Mouse (Mus musculus): ENCODE measurements around the gene Arnt. TPM values are rescaled to one million over a fixed set of nuclear protein-coding genes. Genes with fewer than 3 reads are reported as not detected.
"Not testable (repeated sequence)": the region's sequence is repeated elsewhere in the genome, so short reads cannot be mapped to it uniquely, and the experiment has no call there.

Arnt gene
- total RNA-seq, 2 experiments from 2014 or later = 74.5 to 75.9 TPM

DNA sequence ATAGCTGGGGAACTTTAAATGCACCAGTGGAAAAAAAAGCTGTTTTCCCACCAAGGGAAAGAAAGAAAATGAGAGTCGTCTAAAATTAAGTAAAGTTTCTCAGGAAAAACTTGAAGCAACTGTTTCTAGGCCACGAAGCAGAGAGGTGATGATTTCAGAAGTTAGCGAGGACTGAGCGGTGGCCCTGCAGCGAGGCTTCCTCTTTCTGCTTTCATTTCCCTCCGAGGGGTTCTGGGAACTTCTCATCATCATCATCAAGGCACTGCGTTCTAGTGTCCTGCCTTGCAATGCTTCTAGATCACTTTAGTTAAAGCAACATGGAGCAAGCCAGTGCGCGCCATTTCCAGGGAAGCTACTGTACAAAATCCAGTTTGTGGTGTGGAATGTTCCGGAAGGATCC, 87.0 kb downstream of the Arnt start:
- ATAC-seq (replicated peaks; ENCODE audit: low FRiP score, poor library complexity, severe bottlenecking) = no peak

DNA sequence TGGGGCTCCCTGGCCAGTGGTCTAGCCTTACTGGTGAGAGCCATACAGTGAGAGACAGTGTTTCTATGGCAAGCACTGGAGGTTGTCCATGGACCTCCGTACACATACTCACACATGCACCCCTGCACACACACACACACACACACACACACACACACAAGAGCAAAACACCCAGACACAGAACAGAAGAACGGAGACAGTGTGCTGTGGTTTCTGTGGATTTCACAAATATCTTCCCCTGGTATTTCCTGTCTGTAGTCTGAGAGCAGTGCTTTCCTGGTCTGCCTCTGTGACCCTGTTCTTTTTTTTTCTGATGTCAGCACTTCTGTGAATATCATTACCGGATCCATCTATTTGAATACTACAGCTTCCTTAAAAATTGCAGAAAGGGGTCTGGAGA, 89.5 kb downstream of the Arnt start:
- no peak for ATAC-seq (replicated peaks; ENCODE audit: low FRiP score, poor library complexity, severe bottlenecking)

DNA sequence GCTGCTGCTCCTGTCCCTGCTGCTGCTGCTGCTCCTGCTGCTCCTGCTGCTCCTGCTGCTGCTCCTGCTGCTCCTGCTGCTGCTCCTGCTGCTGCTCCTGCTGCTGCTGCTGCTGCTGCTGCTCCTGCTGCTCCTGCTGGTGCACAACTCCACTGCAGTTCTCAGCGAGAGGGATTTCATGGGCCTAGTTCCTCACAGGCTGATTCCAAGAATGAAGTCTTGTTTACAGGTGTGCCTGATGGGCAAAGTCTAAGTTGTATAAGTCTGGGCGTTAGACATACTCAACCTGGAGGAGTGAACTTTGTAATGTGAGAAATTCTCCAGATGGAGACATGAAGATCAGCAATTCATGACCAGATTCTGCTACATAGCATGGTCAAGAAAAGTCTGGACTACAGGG, 90.5 kb downstream of the Arnt start:
- no peak for ATAC-seq (replicated peaks; ENCODE audit: low FRiP score, poor library complexity, severe bottlenecking)

DNA sequence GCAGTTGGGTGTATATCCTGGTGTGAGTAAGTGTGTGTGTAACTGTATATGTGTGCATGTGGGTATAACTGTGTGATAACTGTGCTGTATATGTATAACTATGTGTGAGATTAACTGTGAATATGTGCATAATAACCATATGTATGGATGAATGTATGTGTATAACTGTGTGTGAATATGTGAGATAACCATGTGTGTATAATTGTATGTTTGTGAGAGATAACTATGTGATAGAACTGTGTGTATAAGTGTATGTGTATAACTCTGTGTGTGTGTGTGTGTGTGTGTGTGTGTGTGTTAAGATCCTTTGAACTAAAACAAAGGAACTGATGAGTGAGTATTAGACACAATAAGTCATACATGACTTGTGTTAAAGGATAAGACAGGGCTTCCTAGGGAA, 91.9 kb downstream of the Arnt start:
- peak; percentile 31; the same call in 1 of the 2 replicates for ATAC-seq (replicated peaks; ENCODE audit: low FRiP score, poor library complexity, severe bottlenecking)

- no peak for ATAC-seq (replicated peaks; ENCODE audit: low FRiP score, poor library complexity, severe bottlenecking)
These were observed 92.5 kb downstream of the Arnt start, which contains the start of gene Ctss for GRCm38 (mm10) chr3:95526622-95527211. Gene Ctss, plus strand, starts transcription at chr3:95526786.

GRCm38 (mm10) chr3:95529814-95530213, 95.6 kb downstream of the Arnt start:
- no peak for ATAC-seq (replicated peaks; ENCODE audit: low FRiP score, poor library complexity, severe bottlenecking)

GRCm38 (mm10) chr3:95531025-95531424, 96.8 kb downstream of the Arnt start:
- ATAC-seq (replicated peaks; ENCODE audit: low FRiP score, poor library complexity, severe bottlenecking) = no peak

DNA sequence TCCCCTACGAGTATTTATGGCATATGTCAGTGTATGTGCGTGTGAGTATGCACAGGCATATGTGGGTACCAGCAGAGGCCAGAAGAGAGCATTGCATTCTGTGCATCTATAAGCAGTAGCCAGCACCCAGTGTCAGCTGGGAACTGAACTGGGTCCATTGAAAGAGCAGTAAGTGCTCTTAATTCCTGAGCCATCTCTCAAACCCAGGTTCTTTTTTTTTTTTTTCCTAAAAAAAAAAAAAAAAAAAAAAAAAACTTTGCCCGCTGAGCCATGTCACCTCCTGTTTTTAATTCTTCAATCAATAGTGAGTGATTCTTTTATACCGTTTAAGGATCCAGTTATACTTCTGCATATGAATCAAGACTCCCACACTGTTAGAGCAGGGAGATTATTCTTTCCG, 99.2 kb downstream of the Arnt start:
- ATAC-seq (replicated peaks; ENCODE audit: low FRiP score, poor library complexity, severe bottlenecking) = no peak

GRCm38 (mm10) chr3:95534927-95535326, 100.7 kb downstream of the Arnt start:
- no peak for ATAC-seq (replicated peaks; ENCODE audit: low FRiP score, poor library complexity, severe bottlenecking)

GRCm38 (mm10) chr3:95538936-95539335, 104.7 kb downstream of the Arnt start:
- no peak for ATAC-seq (replicated peaks; ENCODE audit: low FRiP score, poor library complexity, severe bottlenecking)

- no peak for ATAC-seq (replicated peaks; ENCODE audit: low FRiP score, poor library complexity, severe bottlenecking)
These were observed 105.6 kb downstream of the Arnt start for GRCm38 (mm10) chr3:95539837-95540236.

- not testable (repeated sequence) for ATAC-seq (replicated peaks; ENCODE audit: low FRiP score, poor library complexity, severe bottlenecking)
These were observed 107.0 kb downstream of the Arnt start for GRCm38 (mm10) chr3:95541186-95541585.

DNA sequence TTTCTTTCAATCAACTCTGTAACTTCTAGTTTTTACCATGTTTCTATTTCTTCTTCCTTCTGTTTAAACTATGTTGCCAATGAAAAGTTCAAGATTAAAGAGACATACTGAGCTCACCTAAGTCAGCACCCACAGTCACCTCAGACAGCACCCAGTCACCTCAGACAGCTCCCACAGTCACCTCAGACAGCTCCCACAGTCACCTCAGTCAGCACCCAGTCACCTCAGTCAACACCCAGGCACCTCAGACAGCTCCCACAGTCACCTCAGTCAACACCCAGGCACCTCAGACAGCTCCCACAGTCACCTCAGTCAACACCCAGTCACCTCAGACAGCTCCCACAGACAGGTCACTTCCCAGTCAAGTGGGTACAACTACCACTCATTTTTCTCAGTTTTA, 108.0 kb downstream of the Arnt start:
- ATAC-seq (replicated peaks; ENCODE audit: low FRiP score, poor library complexity, severe bottlenecking) = 0 out of 2 replicates have a peak, but pooled peaks have one; percentile 48

- no peak for ATAC-seq (replicated peaks; ENCODE audit: low FRiP score, poor library complexity, severe bottlenecking)
These were observed 108.8 kb downstream of the Arnt start for GRCm38 (mm10) chr3:95542981-95543380.

Other genes starting within 250 kb of the Arnt start
- gene Gabpb2, start 216.5 kb upstream of the Arnt start, total RNA-seq (2015; ENCODE audit: low replicate concordance) = 98.9 and 104 TPM in 2 replicates
- gene Gabpb2, start 216.5 kb upstream of the Arnt start, total RNA-seq (2017; ENCODE audit: low replicate concordance) = 157 and 160 TPM in 2 replicates
- gene Cdc42se1, start 205.7 kb upstream of the Arnt start, total RNA-seq (2015; ENCODE audit: low replicate concordance) = 30.3 and 31.9 TPM in 2 replicates
- gene Cdc42se1, start 205.7 kb upstream of the Arnt start, total RNA-seq (2017; ENCODE audit: low replicate concordance) = 22.7 and 23.4 TPM in 2 replicates
- gene Mllt11, start 202.2 kb upstream of the Arnt start, total RNA-seq (2015; ENCODE audit: low replicate concordance) = 1.8 TPM in 1 of 2 replicates, not detected in the other
- gene Mllt11, start 202.2 kb upstream of the Arnt start, total RNA-seq (2017; ENCODE audit: low replicate concordance) = 0.64 and 1.2 TPM in 2 replicates
- gene Gm128, start 192.8 kb upstream of the Arnt start, total RNA-seq (2015; ENCODE audit: low replicate concordance) = not detected in 2 replicates
- gene Gm128, start 192.8 kb upstream of the Arnt start, total RNA-seq (2017; ENCODE audit: low replicate concordance) = not detected in 2 replicates
- not detected in 2 replicates for gene Bnipl, start 183.2 kb upstream of the Arnt start, total RNA-seq (2015; ENCODE audit: low replicate concordance)
- not detected in 2 replicates for gene Bnipl, start 183.2 kb upstream of the Arnt start, total RNA-seq (2017; ENCODE audit: low replicate concordance)
- gene Mindy1, start 153.0 kb upstream of the Arnt start, total RNA-seq (2015; ENCODE audit: low replicate concordance) = 27.8 and 38.6 TPM in 2 replicates
- 19.0 and 36.1 TPM in 2 replicates for gene Mindy1, start 153.0 kb upstream of the Arnt start, total RNA-seq (2017; ENCODE audit: low replicate concordance)
- gene Prune1, start 152.3 kb upstream of the Arnt start, total RNA-seq (2015; ENCODE audit: low replicate concordance) = 5.9 and 7.6 TPM in 2 replicates
- 7.2 and 8.4 TPM in 2 replicates for gene Prune1, start 152.3 kb upstream of the Arnt start, total RNA-seq (2017; ENCODE audit: low replicate concordance)
- 0.84 and 1.1 TPM in 2 replicates for gene Anxa9, start 127.2 kb upstream of the Arnt start, total RNA-seq (2015; ENCODE audit: low replicate concordance)
- not detected in 2 replicates for gene Anxa9, start 127.2 kb upstream of the Arnt start, total RNA-seq (2017; ENCODE audit: low replicate concordance)
- 72.1 and 81.3 TPM in 2 replicates for gene Cers2, start 119.6 kb upstream of the Arnt start, total RNA-seq (2015; ENCODE audit: low replicate concordance)
- 35.4 and 49.5 TPM in 2 replicates for gene Cers2, start 119.6 kb upstream of the Arnt start, total RNA-seq (2017; ENCODE audit: low replicate concordance)
- gene Setdb1, start 77.2 kb upstream of the Arnt start, total RNA-seq (2015; ENCODE audit: low replicate concordance) = 7.1 and 7.2 TPM in 2 replicates
- gene Setdb1, start 77.2 kb upstream of the Arnt start, total RNA-seq (2017; ENCODE audit: low replicate concordance) = 7.4 and 18.1 TPM in 2 replicates
- gene 4930558C23Rik, start 31.5 kb upstream of the Arnt start, total RNA-seq (2015; ENCODE audit: low replicate concordance) = not detected in 2 replicates
- not detected in 2 replicates for gene 4930558C23Rik, start 31.5 kb upstream of the Arnt start, total RNA-seq (2017; ENCODE audit: low replicate concordance)
- 3.4 TPM in 1 of 2 replicates, not detected in the other for gene Ctsk, start 64.9 kb downstream of the Arnt start, total RNA-seq (2015; ENCODE audit: low replicate concordance)
- not detected in 2 replicates for gene Ctsk, start 64.9 kb downstream of the Arnt start, total RNA-seq (2017; ENCODE audit: low replicate concordance)
- 97.3 and 108 TPM in 2 replicates for gene Ctss, start 92.4 kb downstream of the Arnt start, total RNA-seq (2015; ENCODE audit: low replicate concordance)
- 104 and 120 TPM in 2 replicates for gene Ctss, start 92.4 kb downstream of the Arnt start, total RNA-seq (2017; ENCODE audit: low replicate concordance)
- gene Hormad1, start 125.3 kb downstream of the Arnt start, total RNA-seq (2015; ENCODE audit: low replicate concordance) = not detected in 2 replicates
- gene Hormad1, start 125.3 kb downstream of the Arnt start, total RNA-seq (2017; ENCODE audit: low replicate concordance) = not detected in 2 replicates
- 73.2 and 104 TPM in 2 replicates for gene Golph3l, start 154.5 kb downstream of the Arnt start, total RNA-seq (2015; ENCODE audit: low replicate concordance)
- gene Golph3l, start 154.5 kb downstream of the Arnt start, total RNA-seq (2017; ENCODE audit: low replicate concordance) = 66.4 and 93.1 TPM in 2 replicates
- 65.4 and 75.3 TPM in 2 replicates for gene Ensa, start 190.6 kb downstream of the Arnt start, total RNA-seq (2015; ENCODE audit: low replicate concordance)
- gene Ensa, start 190.6 kb downstream of the Arnt start, total RNA-seq (2017; ENCODE audit: low replicate concordance) = 117 and 119 TPM in 2 replicates
- 161 and 212 TPM in 2 replicates for gene Mcl1, start 224.4 kb downstream of the Arnt start, total RNA-seq (2015; ENCODE audit: low replicate concordance)
- gene Mcl1, start 224.4 kb downstream of the Arnt start, total RNA-seq (2017; ENCODE audit: low replicate concordance) = 104 and 138 TPM in 2 replicates